Mouse (Mus musculus): Measurements from ENCODE around the gene Rb1. TPM values are rescaled to one million over a fixed set of nuclear protein-coding genes. Genes with fewer than 3 reads are reported as not detected.
A peak's percentile ranks its signal among the peaks of the same experiment; 100 is the strongest.

The Rb1 gene
- polyA plus RNA-seq, 1 experiment from 2014 or later = 51.6 TPM

DNA sequence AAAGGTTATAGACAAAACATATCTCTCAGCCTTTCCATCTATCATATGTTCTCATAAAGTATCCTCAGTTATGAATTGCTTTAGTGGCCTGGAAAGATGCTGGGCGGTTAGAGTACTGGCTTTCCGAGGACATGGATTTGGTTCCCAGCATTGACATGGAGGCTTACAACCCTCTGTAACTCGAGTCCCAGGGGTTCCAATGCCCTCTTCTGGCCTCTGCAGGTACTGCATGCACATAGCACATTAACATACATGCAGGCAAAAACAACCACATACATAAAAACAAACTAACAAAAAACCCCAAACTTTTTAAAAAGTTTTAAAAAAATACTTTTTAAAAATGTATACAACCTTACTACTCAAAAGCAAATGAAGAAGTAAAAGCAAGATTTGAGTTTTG lies 59.5 kb downstream of the Rb1 start:
- H3K36me3 ChIP-seq (ENCODE audit: control insufficient read depth, insufficient read depth, low read length) = 0 out of 2 replicates have a peak, but pooled peaks cover 4% of the 10 kb centered on the region
- no peak for DNase-seq (ENCODE audit: low spot score)
- ATAC-seq (ENCODE audit: insufficient read depth, low FRiP score, low TSS enrichment) = no peak
- 86% methylated on average over 3 of the region's 3 CpGs for WGBS
- H3K9me3 ChIP-seq (ENCODE audit: control insufficient read depth, low read length) = no peaks in the 10 kb centered on the region
- H3K4me1 ChIP-seq (ENCODE audit: control insufficient read depth, insufficient read depth, low read length) = no peaks in the 10 kb centered on the region
- H3K27ac ChIP-seq (ENCODE audit: low read depth, low read length) = no peak overlapping the region
- no peak overlapping the region for H3K4me3 ChIP-seq (ENCODE audit: low read depth, low read length)
- no peak overlapping the region for H3K4me2 ChIP-seq (ENCODE audit: low read depth)
- H3K9ac ChIP-seq (ENCODE audit: low read length) = no peak overlapping the region
- no peaks in the 10 kb centered on the region for H3K27me3 ChIP-seq (ENCODE audit: control insufficient read depth, insufficient read depth, low read length)

DNA sequence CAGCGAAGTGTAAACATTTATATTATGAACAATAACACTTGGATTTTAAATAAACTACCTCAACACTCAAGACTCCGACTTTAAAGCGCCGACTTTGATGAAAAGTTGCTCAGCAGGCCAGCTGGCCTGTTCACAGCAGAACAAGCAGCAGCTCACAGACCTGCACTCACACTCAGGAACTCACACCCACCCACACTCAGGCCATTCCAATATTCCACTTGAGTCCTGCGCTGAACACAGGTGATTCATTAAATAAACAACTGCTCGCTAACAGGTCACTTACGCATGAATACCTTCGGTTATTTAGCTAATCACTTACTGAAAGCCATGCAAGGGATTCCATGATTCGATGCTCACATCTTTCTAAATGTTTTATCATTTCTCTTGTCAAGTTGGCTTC lies 63.4 kb downstream of the Rb1 start:
- 93% methylated on average over 9 of the region's 9 CpGs for WGBS
- Histone ChIP-seq H3K4me2 (ENCODE audit: low read depth) (no peak overlapping the region), H3K9me3 (ENCODE audit: control insufficient read depth, low read length) (no peaks in the 10 kb centered on the region), H3K4me3 (ENCODE audit: low read depth, low read length) (no peak overlapping the region), H3K27ac (ENCODE audit: low read depth, low read length) (no peak overlapping the region), H3K36me3 (ENCODE audit: control insufficient read depth, insufficient read depth, low read length) (0 out of 2 replicates have a peak, but pooled peaks cover 4% of the 10 kb centered on the region), H3K9ac (ENCODE audit: low read length) (no peak overlapping the region), H3K27me3 (ENCODE audit: control insufficient read depth, insufficient read depth, low read length) (no peaks in the 10 kb centered on the region), H3K4me1 (ENCODE audit: control insufficient read depth, insufficient read depth, low read length) (no peaks in the 10 kb centered on the region)
- no peak for DNase-seq (ENCODE audit: low spot score)
- ATAC-seq (ENCODE audit: insufficient read depth, low FRiP score, low TSS enrichment) = no peak

DNA sequence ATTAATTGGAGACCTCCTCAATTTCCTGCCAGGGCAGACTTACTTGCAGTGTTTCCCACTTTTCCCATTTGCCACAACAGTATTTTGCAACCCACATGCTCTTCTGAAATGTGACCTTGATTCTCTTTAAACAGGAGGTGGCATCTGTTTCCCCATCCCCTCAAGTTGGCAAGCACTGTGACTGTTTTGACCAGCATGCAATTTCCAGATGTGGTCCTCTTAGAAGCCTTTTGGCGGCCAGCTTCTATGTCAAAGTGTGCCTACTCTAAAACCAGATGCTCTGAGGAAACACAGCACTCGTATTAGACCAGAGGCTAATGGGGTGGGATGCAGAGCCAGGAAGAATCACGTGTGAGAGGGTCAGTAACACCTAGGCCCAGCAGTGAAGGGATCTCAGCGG lies 67.4 kb downstream of the Rb1 start:
- H3K4me1 ChIP-seq (ENCODE audit: control insufficient read depth, insufficient read depth, low read length) = 0 out of 2 replicates have a peak, but pooled peaks cover 6% of the 10 kb centered on the region
- ATAC-seq (ENCODE audit: insufficient read depth, low FRiP score, low TSS enrichment) = no peak
- H3K36me3 ChIP-seq (ENCODE audit: control insufficient read depth, insufficient read depth, low read length) = no peaks in the 10 kb centered on the region
- no peak overlapping the region for H3K4me2 ChIP-seq (ENCODE audit: low read depth)
- no peak overlapping the region for H3K9ac ChIP-seq (ENCODE audit: low read length)
- no peak for DNase-seq (ENCODE audit: low spot score)
- 59% methylated on average over 4 of the region's 4 CpGs for WGBS
- H3K4me3 ChIP-seq (ENCODE audit: low read depth, low read length) = no peak overlapping the region
- no peaks in the 10 kb centered on the region for H3K27me3 ChIP-seq (ENCODE audit: control insufficient read depth, insufficient read depth, low read length)
- H3K9me3 ChIP-seq (ENCODE audit: control insufficient read depth, low read length) = no peaks in the 10 kb centered on the region
- H3K27ac ChIP-seq (ENCODE audit: low read depth, low read length) = no peak overlapping the region

DNA sequence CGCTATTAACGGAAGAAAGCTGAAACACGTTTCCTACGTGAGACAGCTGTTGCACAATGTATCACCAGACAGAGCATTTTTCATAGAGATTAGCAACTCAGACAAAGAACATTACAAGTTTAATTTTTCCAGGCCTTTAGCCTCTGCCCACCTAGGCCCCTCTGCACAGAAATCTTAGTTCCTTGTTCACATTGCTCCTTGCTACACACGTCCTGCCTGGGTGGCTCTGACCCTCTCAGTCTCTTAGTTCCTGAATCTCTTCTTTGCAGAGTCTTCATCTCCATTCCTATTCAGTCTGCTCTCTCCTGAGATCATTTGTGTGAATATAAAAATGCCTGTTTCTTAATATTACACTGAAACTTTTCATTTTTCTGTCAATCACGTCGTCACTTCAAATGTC lies 68.3 kb downstream of the Rb1 start:
- ATAC-seq (ENCODE audit: insufficient read depth, low FRiP score, low TSS enrichment) (no peak), DNase-seq (ENCODE audit: low spot score) (no peak)
- H3K27me3 ChIP-seq (ENCODE audit: control insufficient read depth, insufficient read depth, low read length) = no peaks in the 10 kb centered on the region
- H3K9ac ChIP-seq (ENCODE audit: low read length) = no peak overlapping the region
- H3K9me3 ChIP-seq (ENCODE audit: control insufficient read depth, low read length) = no peaks in the 10 kb centered on the region
- H3K36me3 ChIP-seq (ENCODE audit: control insufficient read depth, insufficient read depth, low read length) = no peaks in the 10 kb centered on the region
- H3K4me3 ChIP-seq (ENCODE audit: low read depth, low read length) = no peak overlapping the region
- H3K4me2 ChIP-seq (ENCODE audit: low read depth) = no peak overlapping the region
- WGBS = 82% methylated on average over 7 of the region's 7 CpGs
- no peak overlapping the region for H3K27ac ChIP-seq (ENCODE audit: low read depth, low read length)
- 0 out of 2 replicates have a peak, but pooled peaks cover 6% of the 10 kb centered on the region for H3K4me1 ChIP-seq (ENCODE audit: control insufficient read depth, insufficient read depth, low read length)

DNA sequence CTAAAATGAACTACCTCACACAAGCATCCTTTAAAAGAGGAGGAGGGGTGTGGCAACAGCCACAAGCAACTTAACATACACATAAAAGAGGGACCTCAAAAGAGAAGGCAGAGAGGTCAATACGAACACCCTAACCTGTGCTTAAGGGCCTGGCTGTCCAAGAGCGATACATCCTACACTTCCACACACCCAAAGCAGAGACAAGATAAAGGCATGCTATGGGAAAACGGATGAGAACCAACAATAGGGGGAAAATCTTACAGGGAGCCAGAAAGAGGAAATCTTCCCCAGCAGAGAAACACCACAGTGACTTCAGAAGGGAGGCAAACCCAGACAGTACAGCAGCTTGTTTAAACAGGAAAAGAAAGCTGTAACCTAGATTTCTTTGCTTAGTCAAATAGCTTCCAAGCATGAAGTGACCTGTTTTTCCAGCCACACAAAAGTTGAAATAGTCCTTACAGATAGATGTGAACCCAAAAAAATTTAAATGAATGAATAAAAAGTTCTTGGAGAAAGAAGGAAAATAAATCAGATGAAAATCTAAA lies 70.1 kb downstream of the Rb1 start:
- ATAC-seq (ENCODE audit: insufficient read depth, low FRiP score, low TSS enrichment) (no peak), DNase-seq (ENCODE audit: low spot score) (no peak)
- Histone ChIP-seq H3K4me1 (ENCODE audit: control insufficient read depth, insufficient read depth, low read length) (0 out of 2 replicates have a peak, but pooled peaks cover 6% of the 10 kb centered on the region), H3K4me3 (ENCODE audit: low read depth, low read length) (no peak overlapping the region), H3K9ac (ENCODE audit: low read length) (no peak overlapping the region), H3K36me3 (ENCODE audit: control insufficient read depth, insufficient read depth, low read length) (no peaks in the 10 kb centered on the region), H3K4me2 (ENCODE audit: low read depth) (no peak overlapping the region), H3K9me3 (ENCODE audit: control insufficient read depth, low read length) (no peaks in the 10 kb centered on the region), H3K27ac (ENCODE audit: low read depth, low read length) (no peak overlapping the region), H3K27me3 (ENCODE audit: control insufficient read depth, insufficient read depth, low read length) (no peaks in the 10 kb centered on the region)
- WGBS = 59% methylated on average over 3 of the region's 3 CpGs

DNA sequence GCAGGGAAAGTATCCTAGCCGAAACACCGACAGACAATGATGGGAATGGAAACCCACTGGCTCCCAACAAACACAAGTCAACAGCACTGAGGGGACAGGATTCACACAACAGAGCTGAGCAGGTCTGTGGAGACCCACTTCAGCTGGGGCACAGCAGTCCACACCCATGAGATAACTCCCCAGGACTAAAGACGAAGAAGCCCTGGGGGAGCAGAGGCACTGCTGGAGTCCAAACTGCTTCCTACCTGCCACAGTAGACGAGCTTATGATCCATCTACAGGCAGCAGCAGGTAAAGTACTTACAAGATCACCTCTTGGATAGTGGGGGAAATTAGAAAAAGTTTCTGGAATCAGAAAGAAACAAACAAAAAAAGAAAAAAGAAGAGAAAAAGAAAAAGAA lies 71.2 kb downstream of the Rb1 start:
- no peaks in the 10 kb centered on the region for H3K36me3 ChIP-seq (ENCODE audit: control insufficient read depth, insufficient read depth, low read length)
- H3K4me1 ChIP-seq (ENCODE audit: control insufficient read depth, insufficient read depth, low read length) = 0 out of 2 replicates have a peak, but pooled peaks cover 6% of the 10 kb centered on the region
- no peak overlapping the region for H3K9ac ChIP-seq (ENCODE audit: low read length)
- no peaks in the 10 kb centered on the region for H3K9me3 ChIP-seq (ENCODE audit: control insufficient read depth, low read length)
- no peak overlapping the region for H3K4me2 ChIP-seq (ENCODE audit: low read depth)
- H3K27me3 ChIP-seq (ENCODE audit: control insufficient read depth, insufficient read depth, low read length) = no peaks in the 10 kb centered on the region
- no peak overlapping the region for H3K27ac ChIP-seq (ENCODE audit: low read depth, low read length)
- 62% methylated on average over 4 of the region's 4 CpGs for WGBS
- ATAC-seq (ENCODE audit: insufficient read depth, low FRiP score, low TSS enrichment) (no peak), DNase-seq (ENCODE audit: low spot score) (peak; percentile 15)
- no peak overlapping the region for H3K4me3 ChIP-seq (ENCODE audit: low read depth, low read length)

DNA sequence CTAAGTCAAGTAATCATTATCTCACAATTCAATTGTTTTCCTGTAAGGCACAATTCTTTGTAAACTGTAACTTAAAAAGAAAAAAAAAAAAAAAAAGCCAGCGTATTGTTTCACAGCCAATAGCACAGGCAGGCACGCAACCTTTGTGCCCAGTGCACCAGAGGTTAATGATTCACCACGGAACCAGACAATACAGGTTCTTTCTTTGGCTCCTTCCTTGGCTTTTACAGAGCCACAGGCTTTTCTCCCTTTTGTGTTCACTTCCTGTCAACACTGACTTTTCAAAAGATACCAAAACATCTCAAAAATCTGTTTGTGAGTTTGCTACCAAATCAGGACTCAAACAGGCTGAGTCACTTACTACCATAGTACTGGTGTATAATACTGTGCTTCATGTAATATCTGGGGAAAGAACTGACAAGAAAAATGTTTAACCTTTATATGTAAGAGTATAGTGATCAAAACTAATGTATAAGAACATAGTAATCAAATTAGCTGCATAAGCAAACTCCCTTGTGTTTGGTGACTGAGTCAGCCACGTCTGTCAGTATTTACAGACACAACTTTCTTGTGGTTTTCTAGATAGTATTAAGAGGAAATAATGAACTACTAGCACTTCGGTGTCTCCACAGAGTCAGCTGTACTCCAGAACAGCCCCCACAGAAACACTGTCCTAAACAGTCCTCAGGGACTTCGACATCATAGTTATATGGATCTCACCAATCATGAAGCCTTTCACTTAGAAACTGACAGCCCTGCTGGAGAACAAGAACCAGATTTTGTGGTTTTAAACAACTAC lies 72.0 kb downstream of the Rb1 start:
- peak; percentile 18 for DNase-seq (ENCODE audit: low spot score)
- Histone ChIP-seq H3K27me3 (ENCODE audit: control insufficient read depth, insufficient read depth, low read length) (no peaks in the 10 kb centered on the region), H3K4me3 (ENCODE audit: low read depth, low read length) (no peak overlapping the region), H3K4me1 (ENCODE audit: control insufficient read depth, insufficient read depth, low read length) (0 out of 2 replicates have a peak, but pooled peaks cover 6% of the 10 kb centered on the region), H3K9ac (ENCODE audit: low read length) (no peak overlapping the region), H3K4me2 (ENCODE audit: low read depth) (no peak overlapping the region), H3K36me3 (ENCODE audit: control insufficient read depth, insufficient read depth, low read length) (no peaks in the 10 kb centered on the region), H3K27ac (ENCODE audit: low read depth, low read length) (no peak overlapping the region), H3K9me3 (ENCODE audit: control insufficient read depth, low read length) (no peaks in the 10 kb centered on the region)
- ATAC-seq (ENCODE audit: insufficient read depth, low FRiP score, low TSS enrichment) = no peak
- 45% methylated on average over 6 of the region's 6 CpGs for WGBS

DNA sequence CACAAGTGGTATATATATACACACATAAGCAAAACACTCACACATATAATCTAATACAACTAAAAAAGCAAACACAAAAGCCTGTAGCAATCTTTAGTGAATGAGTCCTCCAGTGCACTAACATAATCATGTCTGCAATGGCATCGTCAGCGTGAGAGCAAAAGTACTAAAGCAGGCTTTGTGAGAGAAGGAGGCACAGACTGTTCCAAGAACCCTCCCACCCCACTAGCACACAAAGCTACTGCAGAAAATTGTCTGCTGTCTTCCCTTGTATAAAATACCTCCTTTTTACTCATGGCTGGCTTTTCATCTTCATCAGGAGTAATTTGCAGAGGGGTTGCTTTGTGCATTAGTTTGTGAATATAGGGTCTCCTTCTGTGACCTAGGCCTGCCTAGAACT lies 73.3 kb downstream of the Rb1 start:
- Histone ChIP-seq H3K9ac (ENCODE audit: low read length) (no peak overlapping the region), H3K27ac (ENCODE audit: low read depth, low read length) (no peak overlapping the region), H3K27me3 (ENCODE audit: control insufficient read depth, insufficient read depth, low read length) (no peaks in the 10 kb centered on the region), H3K4me1 (ENCODE audit: control insufficient read depth, insufficient read depth, low read length) (0 out of 2 replicates have a peak, but pooled peaks cover 6% of the 10 kb centered on the region), H3K4me3 (ENCODE audit: low read depth, low read length) (no peak overlapping the region), H3K4me2 (ENCODE audit: low read depth) (no peak overlapping the region), H3K36me3 (ENCODE audit: control insufficient read depth, insufficient read depth, low read length) (no peaks in the 10 kb centered on the region), H3K9me3 (ENCODE audit: control insufficient read depth, low read length) (no peaks in the 10 kb centered on the region)
- DNase-seq (ENCODE audit: low spot score) = no peak
- 58% methylated on average over 2 of the region's 2 CpGs for WGBS
- ATAC-seq (ENCODE audit: insufficient read depth, low FRiP score, low TSS enrichment) = no peak

DNA sequence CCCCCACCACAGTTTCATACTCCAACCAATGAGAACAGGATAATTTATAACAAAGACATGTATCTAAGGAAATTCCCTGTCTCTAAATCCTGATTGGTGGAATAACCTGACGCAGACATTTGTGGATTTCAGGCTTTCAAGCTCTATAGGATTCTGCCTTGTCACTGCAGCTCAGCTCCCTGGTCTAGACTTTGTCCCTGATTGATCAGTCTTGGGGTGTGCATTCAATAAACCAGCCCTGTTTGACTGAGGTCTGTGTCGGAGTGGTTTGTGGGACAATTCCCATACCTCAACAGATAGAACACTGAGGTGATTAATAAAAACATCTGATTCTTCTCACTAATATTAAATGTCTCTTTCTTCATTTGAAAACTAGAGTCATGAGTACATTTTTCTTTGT lies 75.6 kb downstream of the Rb1 start:
- 99% methylated on average over 2 of the region's 2 CpGs for WGBS

More for the DNA sequence above, 75.6 kb downstream of the Rb1 start:
- Histone ChIP-seq H3K9me3 (ENCODE audit: control insufficient read depth, low read length) (no peaks in the 10 kb centered on the region), H3K4me2 (ENCODE audit: low read depth) (no peak overlapping the region), H3K4me1 (ENCODE audit: control insufficient read depth, insufficient read depth, low read length) (0 out of 2 replicates have a peak, but pooled peaks cover 4% of the 10 kb centered on the region), H3K4me3 (ENCODE audit: low read depth, low read length) (no peak overlapping the region), H3K36me3 (ENCODE audit: control insufficient read depth, insufficient read depth, low read length) (no peaks in the 10 kb centered on the region), H3K27me3 (ENCODE audit: control insufficient read depth, insufficient read depth, low read length) (no peaks in the 10 kb centered on the region), H3K27ac (ENCODE audit: low read depth, low read length) (no peak overlapping the region), H3K9ac (ENCODE audit: low read length) (no peak overlapping the region)
- ATAC-seq (ENCODE audit: insufficient read depth, low FRiP score, low TSS enrichment) (no peak), DNase-seq (ENCODE audit: low spot score) (no peak)
